Mouse (Mus musculus): ENCODE results near the gene Clstn2.

GRCm38 (mm10) chr9:97996349-97996748 lies 36.6 kb downstream of the Clstn2 start:
- no peak for TF ChIP-seq CTCF (IDR thresholded peaks at IDR 0.05; ENCODE audit: low read depth)
- TF ChIP-seq EP300 (optimal IDR thresholded peaks at IDR 0.05): no peak

Measured in stomach, postnatal 0 days (tissue).